Mouse (Mus musculus) heart, embryonic 15.5 days (tissue): ENCODE results near the gene Adipor2. TPM values are rescaled to one million over a fixed set of nuclear protein-coding genes. Genes with fewer than 3 reads are reported as not detected.

ENCODE experiments used
- ATAC-seq: fragments of 200-750 bp; cut with Nextera tagmentation; replicated peaks from 2 replicates; pipeline ENCODE4 v1.8.0; 2017; ENCODE audit warnings: low read depth, moderate TSS enrichment; ENCODE audit not compliant: insufficient number of reproducible peaks, insufficient read depth, low FRiP score
- H3K27ac ChIP-seq: fragments of 300-500 bp; sonication (generic); 2 replicates; pipeline ENCODE4 v1.5.1; 2015; ENCODE audit warnings: mild to moderate bottlenecking, inconsistent platforms
- H3K27me3 ChIP-seq: fragments of 300-500 bp; sonication (generic); 2 replicates; pipeline ENCODE4 v1.6.1; 2015; ENCODE audit warnings: inconsistent platforms
- H3K36me3 ChIP-seq: fragments of 300-500 bp; sonication (generic); 2 replicates; pipeline ENCODE4 v1.6.1; 2015; ENCODE audit warnings: mild to moderate bottlenecking, inconsistent platforms
- H3K4me1 ChIP-seq: fragments of 300-500 bp; sonication (generic); replicated peaks from 2 replicates; pipeline ENCODE4 v1.6.1; 2015; ENCODE audit warnings: inconsistent platforms
- H3K4me2 ChIP-seq: fragments of 300-500 bp; sonication (generic); 2 replicates; pipeline ENCODE4 v1.6.1; 2015; ENCODE audit warnings: inconsistent platforms, mild to moderate bottlenecking, moderate library complexity
- H3K4me3 ChIP-seq: fragments of 300-500 bp; sonication (generic); 2 replicates; pipeline ENCODE4 v1.5.1; 2015; ENCODE audit warnings: mild to moderate bottlenecking, inconsistent platforms
- H3K9ac ChIP-seq: fragments of 300-500 bp; sonication (generic); 2 replicates; pipeline ENCODE4 v1.6.1; 2015; ENCODE audit warnings: mild to moderate bottlenecking, inconsistent platforms
- H3K9me3 ChIP-seq: fragments of 300-500 bp; sonication (generic); replicated peaks from 2 replicates; pipeline ENCODE4 v1.6.1; 2016; ENCODE audit warnings: inconsistent platforms
- WGBS: fragments of 180-500 bp; shearing (Covaris S2); methylation state at CpG from one replicate; pipeline ENCODE4 v1.1.7; 2015; ENCODE audit warnings: mixed read lengths; 5-methylcytosine and 5-hydroxymethylcytosine counted together
- polyA plus RNA-seq: library from polyadenylated mRNA; unstranded; fragments of >200 nt; fragmentation: Nextera tagmentation; extraction: Ambion mirVana; gene quantifications from 2 replicates; pipeline ENCODE4 v1.2.1, GENCODE M21; 2015

Adipor2 gene
- polyA plus RNA-seq, 1 experiment from 2014 or later, result 31.2 TPM

DNA sequence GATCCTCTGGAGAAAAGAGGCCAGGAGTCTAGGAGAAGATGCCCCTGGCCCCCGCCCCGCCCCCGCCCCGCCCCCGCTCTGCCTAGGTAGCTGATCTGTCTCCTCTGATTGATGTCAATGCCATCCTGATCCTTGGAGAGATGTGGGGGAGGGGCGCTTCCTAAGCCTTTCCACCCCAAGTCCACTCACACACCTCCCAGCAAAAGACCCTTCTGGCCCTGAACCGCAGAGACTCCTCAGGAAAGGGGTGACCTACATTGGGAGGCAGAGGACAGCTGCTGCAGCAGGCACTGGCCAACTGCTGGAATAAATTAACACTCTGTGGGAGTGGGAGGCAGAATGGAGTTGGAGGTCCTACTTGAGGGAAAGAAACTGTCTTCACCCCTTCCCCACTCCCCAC lies 91.0 kb downstream of the Adipor2 start:
- Histone ChIP-seq H3K4me2 (no peak overlapping the region), H3K36me3 (no peaks in the 10 kb centered on the region), H3K9me3 (no peaks in the 10 kb centered on the region), H3K27me3 (peaks cover 96% of the 10 kb centered on the region), H3K27ac (no peak overlapping the region), H3K4me3 (no peak overlapping the region), H3K4me1 (peaks cover 30% of the 10 kb centered on the region), H3K9ac (no peak overlapping the region)
- ATAC-seq, result no peak
- WGBS, result 29% methylated on average over 6 of the region's 7 CpGs

DNA sequence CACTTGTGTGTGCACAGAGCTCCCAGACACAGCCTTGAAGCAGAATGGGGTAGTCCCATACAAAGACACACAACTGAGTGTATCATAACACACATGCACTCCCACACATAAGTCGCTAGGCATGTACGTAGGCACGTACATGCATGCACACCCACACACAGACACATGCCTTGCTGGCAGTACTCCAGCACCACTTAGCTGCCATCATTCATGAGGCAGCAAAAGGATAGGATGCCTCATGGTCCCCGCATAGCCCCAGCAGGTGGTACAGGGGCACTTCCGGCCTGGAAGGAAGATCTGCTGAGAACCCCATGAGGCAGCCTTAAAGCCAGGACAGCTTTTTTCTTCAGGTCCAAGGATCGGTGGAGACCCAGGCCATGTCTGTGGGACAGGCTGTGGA lies 91.5 kb downstream of the Adipor2 start:
- H3K36me3 ChIP-seq, result no peaks in the 10 kb centered on the region
- H3K4me2 ChIP-seq, result no peak overlapping the region
- 57% methylated on average over 6 of the region's 6 CpGs for WGBS
- no peak overlapping the region for H3K9ac ChIP-seq
- H3K27ac ChIP-seq, result no peak overlapping the region
- H3K9me3 ChIP-seq, result no peaks in the 10 kb centered on the region
- peaks cover 96% of the 10 kb centered on the region for H3K27me3 ChIP-seq
- no peak for ATAC-seq
- no peak overlapping the region for H3K4me3 ChIP-seq
- peaks cover 29% of the 10 kb centered on the region for H3K4me1 ChIP-seq

DNA sequence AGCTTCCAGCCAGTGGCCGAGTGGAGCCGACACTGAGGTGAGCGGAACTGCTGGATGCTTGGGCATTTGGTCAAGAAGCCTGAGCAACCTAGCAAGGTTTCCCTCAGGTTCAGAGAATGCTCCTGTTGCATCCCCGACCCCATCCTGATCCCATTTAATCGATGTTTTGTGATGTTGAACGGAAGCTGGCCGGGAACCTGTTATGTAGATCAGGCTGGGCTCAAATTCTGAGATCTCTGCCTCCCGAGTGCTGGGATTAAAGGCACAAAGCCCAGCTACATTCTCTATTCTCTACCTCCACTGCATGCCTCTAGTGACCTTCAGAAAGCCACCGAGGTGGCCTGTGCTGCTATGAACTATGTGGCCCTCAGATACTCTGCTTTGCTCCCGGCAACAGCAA lies 92.7 kb downstream of the Adipor2 start:
- Histone ChIP-seq H3K4me1 (peaks cover 17% of the 10 kb centered on the region), H3K4me3 (no peak overlapping the region), H3K36me3 (no peaks in the 10 kb centered on the region), H3K4me2 (no peak overlapping the region), H3K27me3 (peaks cover 88% of the 10 kb centered on the region), H3K27ac (no peak overlapping the region), H3K9me3 (no peaks in the 10 kb centered on the region), H3K9ac (no peak overlapping the region)
- no peak for ATAC-seq
- 61% methylated on average over 10 of the region's 10 CpGs for WGBS

DNA sequence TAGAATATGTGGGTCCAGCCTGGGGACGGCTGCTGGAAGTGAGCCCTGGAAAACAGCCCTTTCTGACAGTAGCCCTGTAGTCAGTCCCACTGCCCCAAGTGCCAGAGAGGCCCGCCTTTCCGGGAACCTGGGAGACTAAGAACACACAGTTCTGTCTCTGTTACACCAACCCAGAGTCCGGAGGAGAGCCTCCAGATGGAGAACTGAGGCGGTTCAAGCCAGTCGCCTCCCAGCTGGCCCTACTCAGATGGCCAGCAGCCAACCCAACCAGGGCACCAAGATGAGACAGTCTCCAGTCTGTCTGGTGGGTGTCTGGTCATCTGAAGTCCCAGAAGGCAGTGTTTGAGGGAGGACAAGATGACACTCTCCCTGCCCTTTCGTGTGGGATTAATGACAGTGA lies 95.8 kb downstream of the Adipor2 start:
- no peaks in the 10 kb centered on the region for H3K36me3 ChIP-seq
- peaks cover 5% of the 10 kb centered on the region; the same call in 1 of the 2 replicates for H3K9me3 ChIP-seq
- ATAC-seq, result no peak
- H3K4me2 ChIP-seq, result no peak overlapping the region
- H3K27me3 ChIP-seq, result peaks cover 57% of the 10 kb centered on the region
- H3K4me3 ChIP-seq, result no peak overlapping the region
- WGBS, result 66% methylated on average over 7 of the region's 7 CpGs
- H3K9ac ChIP-seq, result no peak overlapping the region
- H3K4me1 ChIP-seq, result no peaks in the 10 kb centered on the region
- H3K27ac ChIP-seq, result no peak overlapping the region

DNA sequence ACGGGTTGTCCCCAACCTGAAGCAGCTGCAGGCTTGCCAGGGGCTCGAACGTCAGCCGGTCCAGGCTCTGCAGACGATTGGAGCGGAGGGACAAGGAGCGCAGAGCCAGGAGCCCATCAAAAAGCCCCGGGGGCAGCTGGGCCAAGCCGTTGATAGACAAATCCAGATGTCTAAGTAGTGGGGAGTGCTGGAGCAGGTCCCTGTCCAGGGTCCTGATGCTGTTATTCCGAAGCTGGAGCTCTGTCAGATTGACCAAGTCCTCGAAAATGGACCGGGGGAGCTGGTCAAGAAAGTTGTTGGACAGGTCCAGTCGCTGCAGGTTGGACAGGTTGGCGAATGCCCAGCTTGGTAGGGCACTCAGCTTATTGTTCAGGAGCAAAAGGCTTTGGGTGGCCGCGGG lies 97.0 kb downstream of the Adipor2 start:
- Histone ChIP-seq H3K9me3 (peaks cover 5% of the 10 kb centered on the region; the same call in 1 of the 2 replicates), H3K9ac (no peak overlapping the region), H3K4me1 (no peaks in the 10 kb centered on the region), H3K4me3 (no peak overlapping the region), H3K36me3 (no peaks in the 10 kb centered on the region), H3K4me2 (no peak overlapping the region), H3K27me3 (peaks cover 46% of the 10 kb centered on the region), H3K27ac (no peak overlapping the region)
- WGBS, result 24% methylated on average over 16 of the region's 16 CpGs
- ATAC-seq, result no peak

DNA sequence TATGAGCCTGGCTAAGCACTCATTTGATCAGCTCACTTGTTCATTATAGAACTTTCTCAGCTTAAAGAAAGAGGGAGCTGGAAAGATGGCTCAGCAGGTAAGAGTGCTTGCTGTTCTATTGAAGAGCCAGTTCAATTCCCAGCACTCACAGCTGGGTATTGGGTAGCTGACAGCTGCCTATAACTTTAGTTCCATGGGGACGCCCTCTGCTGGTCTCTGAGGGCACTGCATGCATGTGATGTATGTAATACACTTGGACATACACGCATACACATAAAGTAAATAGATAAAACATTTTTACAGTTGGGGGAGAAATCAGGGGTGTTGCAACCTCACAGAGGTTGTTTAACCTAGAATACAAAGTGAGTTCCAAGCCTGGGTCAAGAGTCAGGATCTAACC lies 98.1 kb downstream of the Adipor2 start:
- no peak for ATAC-seq
- Histone ChIP-seq H3K27ac (no peak overlapping the region), H3K36me3 (no peaks in the 10 kb centered on the region), H3K4me3 (no peak overlapping the region), H3K4me2 (no peak overlapping the region), H3K4me1 (no peaks in the 10 kb centered on the region), H3K27me3 (peaks cover 37% of the 10 kb centered on the region), H3K9ac (no peak overlapping the region), H3K9me3 (peaks cover 5% of the 10 kb centered on the region; the same call in 1 of the 2 replicates)
- 83% methylated on average over 2 of the region's 2 CpGs for WGBS

DNA sequence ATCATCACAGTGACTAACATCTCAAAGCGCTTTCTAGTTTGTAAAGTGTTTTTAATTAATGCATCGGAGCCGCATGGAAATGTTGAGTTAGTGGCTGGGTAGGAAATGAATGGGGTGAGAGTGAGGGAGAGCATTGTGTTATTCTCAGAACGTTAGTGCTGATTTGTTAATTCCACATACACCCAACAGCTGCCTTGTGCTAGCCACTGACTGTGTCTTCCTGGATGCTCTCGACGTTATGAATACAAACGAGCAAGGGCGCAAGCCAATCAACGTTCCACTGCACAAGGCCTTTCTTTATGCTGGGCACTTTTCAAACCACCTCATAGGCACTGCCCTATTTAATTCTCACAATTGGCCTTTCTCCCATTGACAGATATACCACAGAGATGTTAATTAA lies 98.8 kb downstream of the Adipor2 start:
- peaks cover 33% of the 10 kb centered on the region for H3K27me3 ChIP-seq
- no peaks in the 10 kb centered on the region for H3K4me1 ChIP-seq
- H3K27ac ChIP-seq, result no peak overlapping the region
- no peak overlapping the region for H3K9ac ChIP-seq
- H3K4me3 ChIP-seq, result no peak overlapping the region
- WGBS, result 76% methylated on average over 9 of the region's 9 CpGs
- no peak overlapping the region for H3K4me2 ChIP-seq
- H3K9me3 ChIP-seq, result peaks cover 5% of the 10 kb centered on the region; the same call in 1 of the 2 replicates
- no peaks in the 10 kb centered on the region for H3K36me3 ChIP-seq
- no peak for ATAC-seq

DNA sequence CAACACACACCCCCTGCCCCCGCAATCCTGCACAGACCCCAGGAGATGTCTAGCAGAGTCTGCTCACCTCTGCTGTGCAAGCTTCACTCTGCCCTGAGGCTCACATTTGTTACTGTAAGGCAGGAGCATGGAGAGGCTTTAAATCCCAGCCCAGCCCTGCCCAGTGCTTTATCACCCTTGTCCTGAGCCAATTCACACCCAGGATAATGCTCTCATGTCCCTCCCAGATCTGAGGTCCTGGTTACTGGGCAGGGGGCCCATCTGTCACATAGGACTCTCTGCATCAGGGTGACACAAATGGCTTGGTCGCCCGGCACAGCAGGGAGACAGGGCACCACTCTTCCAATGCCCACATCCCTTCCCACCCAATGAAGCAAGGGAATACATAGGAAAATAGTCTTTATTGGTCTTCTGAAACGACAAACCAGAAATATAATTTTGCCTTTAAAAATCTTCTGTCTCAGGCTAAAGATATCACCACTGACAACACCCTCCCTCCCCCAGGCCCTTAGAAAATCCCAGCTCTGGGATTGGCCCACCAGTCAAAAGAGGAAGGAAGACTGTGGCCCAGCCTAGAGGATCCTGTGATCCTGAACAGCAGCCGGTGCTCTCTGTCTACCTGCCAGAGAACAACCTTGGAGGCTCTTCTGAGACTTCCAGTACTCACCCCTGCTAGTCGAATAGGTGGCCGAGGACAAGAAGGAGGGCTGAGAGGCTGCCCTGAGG lies 102.6 kb downstream of the Adipor2 start:
- Histone ChIP-seq H3K27ac (no peak overlapping the region), H3K4me2 (no peak overlapping the region), H3K36me3 (no peaks in the 10 kb centered on the region), H3K9me3 (peaks cover 5% of the 10 kb centered on the region; the same call in 1 of the 2 replicates), H3K4me3 (no peak overlapping the region), H3K9ac (no peak overlapping the region), H3K4me1 (no peaks in the 10 kb centered on the region), H3K27me3 (peaks cover 3% of the 10 kb centered on the region; the same call in 1 of the 2 replicates)
- ATAC-seq, result no peak
- WGBS, result 37% methylated on average over 7 of the region's 7 CpGs

DNA sequence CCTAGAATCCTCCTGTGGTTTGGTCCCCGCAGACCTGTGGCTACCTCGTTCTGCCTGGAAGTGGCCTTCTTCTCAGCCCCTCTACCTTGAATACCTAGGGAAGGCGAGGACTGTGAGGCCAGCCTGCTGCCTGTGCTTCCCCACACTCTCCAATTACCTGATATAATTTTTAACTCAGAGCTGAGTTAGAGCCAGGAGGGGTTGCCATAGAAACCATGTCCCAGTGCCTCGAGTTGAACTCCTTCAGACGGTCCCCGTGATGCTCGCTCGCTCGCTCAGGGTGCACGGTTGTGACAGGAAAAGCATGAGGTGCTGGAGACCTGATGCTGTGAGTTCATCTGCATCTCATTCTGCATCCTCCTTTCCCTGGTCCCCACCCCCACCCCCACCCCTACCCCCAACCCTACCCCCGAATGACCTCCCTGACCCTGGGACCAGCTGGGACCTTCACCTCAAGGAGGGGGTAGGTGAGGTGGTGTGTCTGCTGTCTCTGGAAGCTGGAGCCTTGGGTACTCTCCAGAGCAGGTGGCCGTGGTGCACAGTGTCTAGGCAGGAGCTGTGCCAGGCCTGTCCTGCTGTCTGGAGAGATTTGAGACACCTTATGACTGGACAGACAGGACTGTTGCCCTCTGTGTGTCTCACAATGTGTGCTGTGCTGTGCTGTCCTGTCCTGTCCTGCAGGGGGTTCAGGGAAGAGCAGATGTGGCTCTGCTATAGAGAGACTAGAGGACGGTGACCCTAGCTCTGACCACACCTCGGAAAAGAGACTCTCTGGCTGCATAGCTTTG lies 103.7 kb downstream of the Adipor2 start:
- Histone ChIP-seq H3K9ac (no peak overlapping the region), H3K36me3 (no peaks in the 10 kb centered on the region), H3K4me3 (no peak overlapping the region), H3K27ac (no peak overlapping the region), H3K4me1 (no peaks in the 10 kb centered on the region), H3K9me3 (no peaks in the 10 kb centered on the region), H3K4me2 (no peak overlapping the region), H3K27me3 (peaks cover 8% of the 10 kb centered on the region; the same call in 1 of the 2 replicates)
- WGBS, result 45% methylated on average over 14 of the region's 14 CpGs
- no peak for ATAC-seq

DNA sequence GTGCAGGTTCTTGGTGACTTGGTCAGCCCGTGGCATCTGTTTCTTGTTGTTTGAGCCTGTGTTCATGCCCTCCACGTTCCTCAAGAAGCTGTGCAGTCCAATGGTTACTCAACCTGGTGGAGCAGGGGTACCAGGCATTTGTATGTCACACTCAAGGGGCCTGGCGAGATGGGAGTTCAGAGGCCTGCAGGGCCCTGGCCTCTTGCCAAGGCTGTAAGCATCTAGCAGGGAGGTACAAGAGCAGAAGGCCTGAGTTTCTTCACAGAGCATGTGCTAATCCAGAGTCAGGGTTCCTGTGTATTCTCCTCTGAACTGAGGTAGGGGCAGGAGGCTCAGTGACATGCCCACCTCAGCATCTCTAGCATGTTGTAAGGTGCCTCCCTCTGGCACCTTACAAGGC lies 104.4 kb downstream of the Adipor2 start:
- ATAC-seq, result no peak
- WGBS, result 42% methylated on average over 3 of the region's 3 CpGs
- peaks cover 13% of the 10 kb centered on the region; the same call in 1 of the 2 replicates for H3K27me3 ChIP-seq

DNA sequence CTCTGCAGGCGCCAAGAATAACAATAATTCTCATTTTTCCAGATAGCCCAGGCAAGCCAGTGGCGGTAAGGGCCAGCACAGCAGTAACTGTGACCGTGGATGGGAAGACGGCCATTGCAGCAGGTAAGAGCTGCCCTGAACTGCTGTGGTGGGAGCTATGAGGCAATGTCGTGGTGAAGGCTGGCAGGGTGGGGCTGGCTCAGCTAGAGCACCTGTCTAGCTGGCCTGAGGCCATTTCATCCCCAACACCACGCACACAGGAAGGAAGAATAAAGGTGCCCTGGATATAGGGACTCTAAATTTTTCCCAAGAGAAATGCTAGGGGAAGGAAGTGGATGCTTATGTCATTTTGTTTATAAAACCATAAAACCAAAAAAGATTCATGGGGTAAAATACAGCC lies 105.1 kb downstream of the Adipor2 start:
- no peaks in the 10 kb centered on the region for H3K36me3 ChIP-seq
- H3K27ac ChIP-seq, result no peak overlapping the region
- H3K9me3 ChIP-seq, result no peaks in the 10 kb centered on the region
- no peak overlapping the region for H3K9ac ChIP-seq
- H3K27me3 ChIP-seq, result peaks cover 13% of the 10 kb centered on the region; the same call in 1 of the 2 replicates
- no peak overlapping the region for H3K4me3 ChIP-seq
- no peak for ATAC-seq
- 65% methylated on average over 6 of the region's 6 CpGs for WGBS
- H3K4me2 ChIP-seq, result no peak overlapping the region
- H3K4me1 ChIP-seq, result no peaks in the 10 kb centered on the region

More for the DNA sequence above, 104.4 kb downstream of the Adipor2 start:
- Histone ChIP-seq H3K36me3 (no peaks in the 10 kb centered on the region), H3K9me3 (no peaks in the 10 kb centered on the region), H3K4me1 (no peaks in the 10 kb centered on the region), H3K27ac (no peak overlapping the region), H3K4me3 (no peak overlapping the region), H3K9ac (no peak overlapping the region), H3K4me2 (no peak overlapping the region)
